Mouse (Mus musculus): Measurements from ENCODE around the gene Ch25h. TPM values are rescaled to one million over a fixed set of nuclear protein-coding genes. Genes with fewer than 3 reads are reported as not detected.

Ch25h gene
- total RNA-seq, 2 experiments from 2014 or later: 0.23 to 0.44 TPM

DNA sequence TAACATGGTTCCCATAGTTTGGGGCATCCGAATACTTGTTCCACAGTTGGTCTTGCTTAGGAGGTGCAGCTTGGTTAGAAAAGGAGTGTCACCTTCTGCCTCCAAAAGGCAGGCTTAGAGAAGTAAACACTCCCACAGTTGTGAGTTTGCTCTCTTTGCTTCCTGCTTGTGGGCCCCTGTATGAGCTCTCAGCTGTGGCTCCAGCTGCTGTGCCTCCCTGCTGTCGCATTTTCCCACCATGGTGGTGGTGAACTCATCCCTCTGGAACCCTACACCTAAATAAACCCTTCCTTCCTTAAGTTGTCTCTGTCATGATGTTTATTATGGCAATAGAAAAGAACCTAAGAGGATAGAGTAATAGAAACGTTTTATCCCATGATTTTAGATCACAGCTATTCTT is 6.2 kb downstream of the Ch25h start:
- no peak for DNase-seq (ENCODE audit: low spot score in 2 of 2)

GRCm38 (mm10) chr19:34468216-34468615 is 6.7 kb downstream of the Ch25h start:
- DNase-seq (ENCODE audit: low spot score in 2 of 2): no peak

DNA sequence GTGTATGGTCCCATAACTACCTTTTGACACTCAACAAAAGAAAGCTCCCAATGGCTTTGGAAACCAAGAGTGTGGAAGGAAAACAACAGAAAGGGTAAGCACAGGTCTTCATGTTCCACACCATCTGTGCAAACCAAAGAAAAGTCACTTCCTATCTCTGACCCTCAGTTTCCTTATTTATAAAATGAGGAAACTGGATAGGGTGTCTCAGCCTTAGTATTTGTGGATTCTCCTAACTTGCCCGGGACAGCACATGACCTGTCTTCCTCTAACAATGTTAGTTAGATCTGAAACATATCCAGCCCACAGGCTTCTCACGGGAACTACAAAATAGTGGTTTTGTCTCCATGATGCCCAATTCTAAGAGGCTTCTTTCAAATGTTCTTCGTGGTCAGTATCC is 10.5 kb downstream of the Ch25h start:
- DNase-seq (ENCODE audit: low spot score in 2 of 2): no peak

- no peak for DNase-seq (ENCODE audit: low spot score in 2 of 2)
Observed at GRCm38 (mm10) chr19:34461451-34462019, 13.4 kb downstream of the Ch25h start.

DNA sequence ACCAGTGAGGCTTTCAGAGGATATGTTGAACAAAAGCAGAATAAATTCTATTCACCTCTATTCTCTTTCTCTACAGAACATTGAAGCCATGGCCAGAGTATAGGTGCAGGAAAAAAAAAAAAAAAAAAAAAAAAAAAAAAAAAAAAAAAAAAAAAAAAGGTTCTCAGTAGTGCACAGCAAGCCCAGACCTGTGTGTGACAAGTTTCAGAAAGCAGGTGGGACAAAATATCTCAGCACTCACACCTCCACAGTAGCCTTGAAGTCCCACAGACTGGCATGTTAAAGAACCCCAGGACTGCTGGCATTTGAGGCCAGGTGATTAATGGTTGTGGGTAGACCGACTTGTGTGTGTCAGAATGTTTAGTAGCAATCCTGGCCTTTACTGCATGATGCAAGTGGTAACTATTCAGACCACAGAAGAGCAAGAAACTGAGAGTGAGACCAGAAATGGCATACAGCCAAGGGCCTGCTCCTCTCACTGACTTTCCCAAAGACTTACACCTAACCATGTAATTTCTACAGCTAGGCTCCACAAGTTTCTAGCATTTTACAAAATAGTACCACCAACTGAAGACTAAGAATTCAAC is 24.1 kb downstream of the Ch25h start:
- no peak for DNase-seq (ENCODE audit: low spot score in 2 of 2)

GRCm38 (mm10) chr19:34448851-34449250 is 26.1 kb downstream of the Ch25h start:
- no peak for DNase-seq (ENCODE audit: low spot score in 2 of 2)

- no peak for DNase-seq (ENCODE audit: low spot score in 2 of 2)
Observed at GRCm38 (mm10) chr19:34445410-34446012, 29.5 kb downstream of the Ch25h start.

GRCm38 (mm10) chr19:34444785-34445184 is 30.2 kb downstream of the Ch25h start:
- no peak for DNase-seq (ENCODE audit: low spot score in 2 of 2)

GRCm38 (mm10) chr19:34441979-34442378 is 33.0 kb downstream of the Ch25h start:
- DNase-seq (ENCODE audit: low spot score in 2 of 2): no peak

- no peak for DNase-seq (ENCODE audit: low spot score in 2 of 2)
Observed at GRCm38 (mm10) chr19:34435197-34435611, 39.8 kb downstream of the Ch25h start.

DNA sequence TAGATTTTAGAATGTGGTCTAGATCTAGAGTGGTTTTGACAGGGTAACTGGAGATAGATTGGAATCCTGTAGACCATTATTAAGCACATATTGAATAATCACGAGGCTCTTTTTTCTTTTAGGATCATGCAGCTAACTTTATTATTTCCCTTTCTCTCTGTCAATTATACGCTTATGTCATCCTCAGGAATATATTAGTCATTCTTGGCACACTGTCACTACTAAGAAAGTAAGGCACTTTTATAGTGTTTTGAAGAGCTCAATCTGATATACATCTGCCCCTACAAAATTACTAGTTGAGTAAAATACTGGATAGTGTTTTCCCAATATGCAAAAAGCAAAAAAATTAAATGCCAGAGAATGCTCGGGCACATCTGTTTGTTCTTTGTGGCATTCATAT is 43.6 kb downstream of the Ch25h start:
- DNase-seq (ENCODE audit: low spot score in 2 of 2): no peak

DNA sequence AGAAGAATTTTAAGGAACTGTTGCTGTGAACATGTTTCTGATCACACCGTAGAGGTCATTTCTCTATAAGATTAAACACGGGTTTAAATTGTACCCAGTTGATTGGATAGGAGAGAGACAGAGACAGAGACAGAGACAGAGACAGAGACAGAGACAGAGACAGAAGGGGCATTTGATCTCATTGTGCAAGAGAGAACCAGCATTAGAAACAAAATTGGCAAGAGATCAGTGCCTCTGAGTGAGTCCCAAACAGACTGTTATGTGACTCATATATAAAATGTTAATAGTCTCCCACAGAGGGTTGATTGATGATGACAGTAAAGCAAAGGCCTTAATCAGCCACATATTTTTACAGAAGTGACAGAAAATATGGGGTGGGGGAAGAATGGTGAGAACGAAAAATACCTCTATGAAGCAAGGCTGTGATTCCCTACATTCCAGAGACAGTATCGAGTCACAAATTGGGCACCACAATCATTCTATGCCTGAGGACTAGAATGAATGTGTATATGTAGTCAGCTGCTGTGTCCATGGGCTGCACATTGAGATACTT is 51.1 kb downstream of the Ch25h start:
- no peak for DNase-seq (ENCODE audit: low spot score in 2 of 2)

Other genes starting within 250 kb of the Ch25h start
- 10 to 100 TPM; 11.2 to 15.1 TPM for gene Acta2, start 219.6 kb downstream of the Ch25h start, total RNA-seq (2021)
- gene Fas, start 184.5 kb downstream of the Ch25h start, total RNA-seq (2021): 1 to 10 TPM; 1.6 to 1.9 TPM
- gene Lipa, start 52.3 kb upstream of the Ch25h start, total RNA-seq (2021): 10 to 100 TPM; 17.1 to 18.5 TPM
- 1 to 10 TPM; 6.9 to 8.1 TPM for gene Ifit2, start 75.5 kb upstream of the Ch25h start, total RNA-seq (2021)
- gene Ifit3, start 108.4 kb upstream of the Ch25h start, total RNA-seq (2021): 1 to 10 TPM; 4.5 to 6.4 TPM
- gene Ifit1bl1, start 126.8 kb upstream of the Ch25h start, total RNA-seq (2021): 1 to 10 TPM; 2.4 to 2.7 TPM
- gene Ifit3b, start 132.8 kb upstream of the Ch25h start, total RNA-seq (2021): 1 to 10 TPM; 3.8 to 3.9 TPM
- gene Ifit1bl2, start 165.6 kb upstream of the Ch25h start, total RNA-seq (2021): under 1 TPM; 0.35 to 0.65 TPM
- 1 to 10 TPM in 1 of 2 experiments, under 1 TPM in 1; 0.79 to 1.3 TPM for gene Ifit1, start 165.7 kb upstream of the Ch25h start, total RNA-seq (2021)